Mouse (Mus musculus): ENCODE results near the gene Azin2. TPM values are rescaled to one million over a fixed set of nuclear protein-coding genes. Genes with fewer than 3 reads are reported as not detected.

The Azin2 gene
- polyA plus RNA-seq, 1 experiment, result 32.9 TPM

DNA sequence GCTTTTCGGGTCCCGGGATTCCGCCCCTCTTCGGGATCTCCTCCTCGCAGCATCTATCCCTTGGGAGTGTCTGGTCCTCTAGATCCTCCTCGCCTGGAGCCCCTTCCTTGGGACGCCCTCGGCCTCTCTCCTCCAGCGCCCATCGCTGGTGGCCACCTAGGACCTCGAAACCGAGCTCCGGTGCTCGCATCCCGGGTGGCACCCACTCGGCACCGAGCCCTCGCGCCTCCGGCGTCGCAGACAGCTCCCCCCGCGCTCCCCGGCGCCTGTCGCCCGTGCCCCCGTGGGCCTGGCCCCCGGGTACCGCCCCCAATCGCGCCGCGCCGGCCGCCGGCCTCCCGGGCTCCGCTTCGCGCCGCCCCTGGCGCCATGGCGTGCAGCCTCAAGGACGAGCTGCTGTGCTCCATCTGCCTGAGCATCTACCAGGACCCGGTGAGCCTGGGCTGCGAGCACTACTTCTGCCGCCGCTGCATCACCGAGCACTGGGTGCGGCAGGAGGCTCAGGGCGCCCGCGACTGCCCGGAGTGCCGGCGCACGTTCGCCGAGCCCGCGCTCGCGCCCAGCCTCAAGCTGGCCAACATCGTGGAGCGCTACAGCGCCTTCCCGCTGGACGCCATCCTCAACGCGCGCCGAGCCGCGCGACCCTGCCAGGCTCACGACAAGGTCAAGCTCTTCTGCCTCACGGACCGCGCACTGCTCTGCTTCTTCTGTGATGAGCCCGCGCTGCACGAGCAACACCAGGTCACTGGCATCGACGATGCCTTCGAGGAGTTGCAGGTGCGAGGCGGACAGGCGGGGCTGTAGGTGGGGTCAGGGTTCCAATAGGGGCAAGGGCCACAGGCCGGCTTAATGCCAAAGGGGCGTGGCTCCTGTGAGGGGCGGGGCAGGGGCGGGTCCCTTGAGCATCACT lies 78.2 kb downstream of the Azin2 start:
- H3K9me3 ChIP-seq (replicated peaks; ENCODE audit: control insufficient read depth, insufficient read depth, low read length, poor library complexity, severe bottlenecking), result peaks cover 8% of the 10 kb centered on the region
- H3K27me3 ChIP-seq (ENCODE audit: control insufficient read depth, insufficient read depth, low read length, poor library complexity, severe bottlenecking), result peaks cover 7% of the 10 kb centered on the region; the same call in 1 of the 2 replicates
- H3K4me1 ChIP-seq (ENCODE audit: control insufficient read depth, insufficient read depth, low read length), result no peaks in the 10 kb centered on the region
- no peak overlapping the region for H3K27ac ChIP-seq (ENCODE audit: insufficient read depth, low read length)
- peak overlapping the region; percentile 61 for H3K9ac ChIP-seq (ENCODE audit: low read depth, poor library complexity, severe bottlenecking)
- peak overlapping the region; percentile 62 for H3K4me3 ChIP-seq (ENCODE audit: low read depth, low read length)
- no peaks in the 10 kb centered on the region for H3K36me3 ChIP-seq (ENCODE audit: control insufficient read depth, insufficient read depth, low read length, poor library complexity, severe bottlenecking)
- TF ChIP-seq POLR2A (IDR thresholded peaks at IDR 0.05; ENCODE audit: insufficient read depth, low read length) (no peak), EP300 (IDR thresholded peaks at IDR 0.05; ENCODE audit: insufficient read depth, low read depth, low read length) (no peak), CTCF (IDR thresholded peaks at IDR 0.05; ENCODE audit: low read depth, low read length) (no peak)

DNA sequence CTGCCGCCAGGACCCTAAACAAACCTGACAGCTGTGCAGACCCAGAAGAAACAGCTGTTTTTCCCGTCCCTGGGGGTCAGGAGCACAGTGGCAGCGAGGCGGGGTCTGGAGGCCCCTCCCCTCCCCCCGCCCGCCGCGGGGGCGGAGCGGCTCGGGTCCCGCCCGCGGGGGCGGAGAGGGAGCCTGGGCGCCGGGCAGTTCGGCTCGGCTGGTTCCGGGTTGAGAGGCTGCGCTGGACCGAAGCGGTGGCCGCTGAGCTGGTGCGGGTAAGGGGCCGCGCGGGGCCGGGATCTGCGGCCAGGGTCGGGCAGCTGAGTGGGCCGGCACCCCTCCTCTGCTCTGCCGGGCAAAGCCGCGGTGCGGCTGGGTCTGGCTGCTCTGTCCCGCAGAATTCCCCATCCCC lies 78.9 kb downstream of the Azin2 start, which contains the start of gene Trim62:
Gene Trim62 (plus strand): TSS at position 202 of the 403 bp plus-strand sequence.
- Histone ChIP-seq H3K9me3 (replicated peaks; ENCODE audit: control insufficient read depth, insufficient read depth, low read length, poor library complexity, severe bottlenecking) (peaks cover 8% of the 10 kb centered on the region), H3K27me3 (ENCODE audit: control insufficient read depth, insufficient read depth, low read length, poor library complexity, severe bottlenecking) (peaks cover 7% of the 10 kb centered on the region; the same call in 1 of the 2 replicates), H3K36me3 (ENCODE audit: control insufficient read depth, insufficient read depth, low read length, poor library complexity, severe bottlenecking) (no peaks in the 10 kb centered on the region), H3K9ac (ENCODE audit: low read depth, poor library complexity, severe bottlenecking) (peak within 1 kb of the TSS; percentile 61), H3K4me1 (ENCODE audit: control insufficient read depth, insufficient read depth, low read length) (no peaks in the 10 kb centered on the region), H3K4me3 (ENCODE audit: low read depth, low read length) (peak within 1 kb of the TSS; percentile 62), H3K27ac (ENCODE audit: insufficient read depth, low read length) (no peak within 1 kb of the TSS)
- TF ChIP-seq CTCF (IDR thresholded peaks at IDR 0.05; ENCODE audit: low read depth, low read length) (no peak), EP300 (IDR thresholded peaks at IDR 0.05; ENCODE audit: insufficient read depth, low read depth, low read length) (no peak), POLR2A (IDR thresholded peaks at IDR 0.05; ENCODE audit: insufficient read depth, low read length) (no peak)

Other genes starting within 250 kb of the Azin2 start
- gene A3galt2, start 207.1 kb downstream of the Azin2 start, polyA plus RNA-seq (2011; ENCODE audit: insufficient read depth, insufficient read length, low read depth, missing spikeins), result not detected in 2 replicates
- 11.6 and 12.8 TPM in 2 replicates for gene Zfp362, start 156.4 kb downstream of the Azin2 start, polyA plus RNA-seq (2011; ENCODE audit: insufficient read depth, insufficient read length, low read depth, missing spikeins)
- gene Trim62, start 78.9 kb downstream of the Azin2 start, polyA plus RNA-seq (2011; ENCODE audit: insufficient read depth, insufficient read length, low read depth, missing spikeins), result 1.9 and 2.8 TPM in 2 replicates
- 204 and 208 TPM in 2 replicates for gene Ak2, start 29.5 kb upstream of the Azin2 start, polyA plus RNA-seq (2011; ENCODE audit: insufficient read depth, insufficient read length, low read depth, missing spikeins)
- gene Rnf19b, start 95.8 kb upstream of the Azin2 start, polyA plus RNA-seq (2011; ENCODE audit: insufficient read depth, insufficient read length, low read depth, missing spikeins), result 38.8 and 43.4 TPM in 2 replicates
- gene Tmem54, start 143.1 kb upstream of the Azin2 start, polyA plus RNA-seq (2011; ENCODE audit: insufficient read depth, insufficient read length, low read depth, missing spikeins), result 6.9 and 8.9 TPM in 2 replicates
- 0.88 and 1.5 TPM in 2 replicates for gene Hpca, start 159.6 kb upstream of the Azin2 start, polyA plus RNA-seq (2011; ENCODE audit: insufficient read depth, insufficient read length, low read depth, missing spikeins)
- gene Fndc5, start 174.6 kb upstream of the Azin2 start, polyA plus RNA-seq (2011; ENCODE audit: insufficient read depth, insufficient read length, low read depth, missing spikeins), result 2.7 and 3.3 TPM in 2 replicates
- gene S100pbp, start 227.3 kb upstream of the Azin2 start, polyA plus RNA-seq (2011; ENCODE audit: insufficient read depth, insufficient read length, low read depth, missing spikeins), result 80.0 and 83.5 TPM in 2 replicates
- gene Yars, start 227.3 kb upstream of the Azin2 start, polyA plus RNA-seq (2011; ENCODE audit: insufficient read depth, insufficient read length, low read depth, missing spikeins), result 90.6 and 99.8 TPM in 2 replicates

All from ES-Bruce4 (cell line).